Mouse (Mus musculus) kidney, adult 2 months (tissue): ENCODE results near the gene Zc2hc1c.

Experiments
- CTCF ChIP-seq: fragments of 200-500 bp; conservative IDR thresholded peaks from 2 replicates; pipeline ENCODE4 v1.5.1; 2011; ENCODE audit warnings: low read depth, mild to moderate bottlenecking, control low read depth, low read length, moderate library complexity, mixed read lengths; ENCODE audit not compliant: insufficient read depth, insufficient read length
- POLR2A ChIP-seq: fragments of 200-500 bp; IDR thresholded peaks from one replicate; pipeline ENCODE4 v1.6.1; 2011; ENCODE audit warnings: low read depth, low read length, control low read depth

DNA sequence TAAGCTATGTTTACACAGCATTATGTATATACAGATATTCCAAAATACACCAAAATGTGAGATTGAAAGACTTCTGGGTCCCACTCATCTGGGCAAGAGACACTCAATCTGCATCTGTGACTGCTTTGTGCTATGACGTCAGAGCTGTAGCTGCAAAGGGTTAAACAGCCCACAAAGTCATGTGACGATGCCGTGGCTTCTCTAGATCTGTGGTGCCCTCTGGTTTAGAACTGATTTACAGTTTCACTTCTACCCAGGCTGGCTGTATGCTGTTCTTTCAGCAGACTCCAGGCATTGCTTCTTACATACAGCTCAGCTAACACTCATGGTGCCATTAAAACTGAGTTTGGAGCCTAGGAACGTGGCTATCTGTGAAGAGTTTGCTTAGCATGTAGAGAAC lies 16.3 kb downstream of the Zc2hc1c start:
- TF ChIP-seq POLR2A (no peak), CTCF (no peak)
